Mouse (Mus musculus): ENCODE measurements around the gene Flrt1.

Flrt1 gene

GRCm38 (mm10) chr19:7138327-7138726, 32.8 kb upstream of the Flrt1 start:
- no peak for TF ChIP-seq GATA4 (IDR thresholded peaks at IDR 0.05; ENCODE audit: insufficient replicate concordance, low read length)

- no peak for TF ChIP-seq GATA4 (IDR thresholded peaks at IDR 0.05; ENCODE audit: insufficient replicate concordance, low read length)
Observed at GRCm38 (mm10) chr19:7136714-7137498, 31.4 kb upstream of the Flrt1 start.

DNA sequence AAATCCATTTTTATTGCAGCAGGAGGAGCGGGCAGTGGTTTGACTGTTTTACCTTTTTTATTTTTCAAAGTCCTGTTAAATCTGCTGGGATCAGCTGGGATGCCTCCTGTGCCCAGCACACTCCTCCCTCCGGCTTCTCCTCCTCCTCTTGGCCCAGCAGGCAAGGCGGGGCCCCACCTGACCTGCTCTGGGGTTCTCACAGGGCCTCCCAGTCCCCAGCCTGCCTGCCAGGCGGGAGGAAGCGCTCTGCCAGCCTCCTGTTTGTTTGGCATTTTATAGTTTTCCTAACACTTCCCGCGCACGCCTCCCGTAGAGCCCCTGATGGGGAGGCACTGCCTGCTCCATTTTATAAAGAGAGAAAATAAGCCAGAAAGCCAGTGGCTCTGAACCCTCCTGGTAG, 30.5 kb upstream of the Flrt1 start:
- TF ChIP-seq GATA4 (IDR thresholded peaks at IDR 0.05; ENCODE audit: insufficient replicate concordance, low read length): no peak

DNA sequence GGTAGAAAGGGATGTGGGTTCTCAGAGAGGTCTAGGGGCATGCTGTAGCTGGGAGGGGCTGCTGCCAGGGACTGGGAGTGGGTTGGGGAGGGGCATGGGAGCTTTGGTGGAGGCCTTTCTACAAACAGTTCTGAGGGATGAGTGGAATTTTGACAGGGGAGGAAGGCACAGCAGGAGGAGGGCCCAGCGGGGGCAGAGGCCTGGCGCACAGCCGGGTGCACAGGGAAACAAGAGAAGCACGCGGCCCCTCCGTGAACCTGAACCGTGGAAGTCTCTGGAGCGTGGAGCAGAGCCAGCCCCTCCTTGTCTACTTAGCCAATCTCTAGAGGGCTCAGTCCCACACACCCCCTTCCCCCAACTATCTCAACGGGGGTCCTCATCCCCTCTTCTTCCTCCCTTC, 30.0 kb upstream of the Flrt1 start:
- TF ChIP-seq GATA4 (IDR thresholded peaks at IDR 0.05; ENCODE audit: insufficient replicate concordance, low read length): no peak

GRCm38 (mm10) chr19:7134631-7135091, 29.1 kb upstream of the Flrt1 start:
- no peak for TF ChIP-seq GATA4 (IDR thresholded peaks at IDR 0.05; ENCODE audit: insufficient replicate concordance, low read length)

- TF ChIP-seq GATA4 (IDR thresholded peaks at IDR 0.05; ENCODE audit: insufficient replicate concordance, low read length): no peak
Observed at GRCm38 (mm10) chr19:7133436-7133835, 27.9 kb upstream of the Flrt1 start.

GRCm38 (mm10) chr19:7130317-7130716, 24.8 kb upstream of the Flrt1 start:
- no peak for TF ChIP-seq GATA4 (IDR thresholded peaks at IDR 0.05; ENCODE audit: insufficient replicate concordance, low read length)

DNA sequence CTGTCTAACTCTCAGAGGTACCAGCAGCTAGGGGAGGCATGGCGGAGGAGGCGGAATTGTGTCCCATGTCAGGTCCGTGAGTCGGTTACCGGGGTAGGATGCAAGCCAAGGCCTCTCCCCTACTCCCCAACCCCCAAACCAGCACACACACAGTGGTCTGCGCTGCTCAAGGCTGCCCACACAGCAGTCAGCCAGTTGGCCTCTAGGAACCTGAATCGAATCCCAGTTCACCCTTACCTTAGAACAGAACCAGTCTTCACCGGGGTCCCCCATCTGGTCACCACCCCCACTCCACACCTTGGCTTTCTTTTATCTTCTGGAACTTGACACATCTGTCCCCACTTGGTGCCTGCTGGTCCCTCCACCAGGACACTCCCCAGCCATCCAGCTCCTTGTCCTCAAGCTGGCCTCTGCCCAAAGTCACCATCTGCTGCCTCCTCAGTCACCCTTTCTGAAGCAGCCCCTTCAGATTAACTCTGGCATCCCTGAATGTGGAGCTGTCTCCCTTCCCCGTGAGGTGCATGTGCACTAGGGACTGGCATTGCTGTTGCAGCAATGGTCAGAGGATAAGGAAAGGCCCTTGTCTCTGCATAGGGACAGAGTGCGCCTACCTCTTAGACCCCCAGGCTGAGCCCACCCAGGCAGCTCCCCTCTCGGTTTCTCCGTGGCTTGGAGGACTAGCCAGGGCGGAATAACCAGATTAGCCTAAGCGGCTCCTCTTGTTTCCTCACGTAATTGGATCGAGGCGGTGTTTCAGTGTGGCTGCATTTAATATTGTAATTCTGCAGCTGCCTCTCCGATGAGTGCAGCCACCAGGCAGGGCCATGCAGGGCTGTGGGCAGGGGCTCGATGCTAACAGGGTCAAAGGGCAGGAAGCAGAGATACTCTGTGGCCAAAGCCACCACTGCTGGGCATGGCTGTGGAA, 23.3 kb upstream of the Flrt1 start:
- no peak for TF ChIP-seq GATA4 (IDR thresholded peaks at IDR 0.05; ENCODE audit: insufficient replicate concordance, low read length)

- TF ChIP-seq GATA4 (IDR thresholded peaks at IDR 0.05; ENCODE audit: insufficient replicate concordance, low read length): no peak
Observed at GRCm38 (mm10) chr19:7126933-7127332, 21.4 kb upstream of the Flrt1 start.

GRCm38 (mm10) chr19:7126209-7126608, 20.7 kb upstream of the Flrt1 start:
- TF ChIP-seq GATA4 (IDR thresholded peaks at IDR 0.05; ENCODE audit: insufficient replicate concordance, low read length): no peak

GRCm38 (mm10) chr19:7125526-7126156, 20.1 kb upstream of the Flrt1 start:
- TF ChIP-seq GATA4 (IDR thresholded peaks at IDR 0.05; ENCODE audit: insufficient replicate concordance, low read length): no peak

- no peak for TF ChIP-seq GATA4 (IDR thresholded peaks at IDR 0.05; ENCODE audit: insufficient replicate concordance, low read length)
Observed at GRCm38 (mm10) chr19:7122698-7123306, 17.3 kb upstream of the Flrt1 start.

- TF ChIP-seq GATA4 (IDR thresholded peaks at IDR 0.05; ENCODE audit: insufficient replicate concordance, low read length): no peak
Observed at GRCm38 (mm10) chr19:7122277-7122676, 16.7 kb upstream of the Flrt1 start.

DNA sequence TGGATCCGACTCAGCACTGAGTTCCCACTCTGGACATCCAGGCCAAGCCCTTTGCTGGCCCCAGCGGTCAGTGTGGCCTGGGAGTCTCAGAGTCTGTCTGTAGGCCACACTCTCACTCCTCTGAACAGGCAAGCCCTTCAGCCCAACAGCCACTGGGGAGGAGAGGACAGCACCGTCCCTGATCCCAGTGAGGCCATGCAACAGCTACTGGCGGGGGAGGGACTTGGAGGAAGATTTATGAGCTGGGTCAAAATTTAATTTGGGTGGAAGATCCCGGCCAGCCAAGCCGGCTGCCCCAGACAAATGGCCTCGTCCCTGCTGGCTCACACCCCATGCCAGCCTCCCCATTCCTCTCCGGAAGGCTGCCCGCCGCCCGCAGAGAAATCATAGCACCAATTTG, 15.7 kb upstream of the Flrt1 start:
- TF ChIP-seq GATA4 (IDR thresholded peaks at IDR 0.05; ENCODE audit: insufficient replicate concordance, low read length): no peak

- TF ChIP-seq GATA4 (IDR thresholded peaks at IDR 0.05; ENCODE audit: insufficient replicate concordance, low read length): no peak
Observed at GRCm38 (mm10) chr19:7117653-7118307, 12.3 kb upstream of the Flrt1 start.
